Mouse (Mus musculus): ENCODE data around the gene Gen1. TPM values are rescaled to one million over a fixed set of nuclear protein-coding genes. Genes with fewer than 3 reads are reported as not detected.

The Gen1 gene
- polyA plus RNA-seq, 1 experiment from 2014 or later = 7.8 TPM

DNA sequence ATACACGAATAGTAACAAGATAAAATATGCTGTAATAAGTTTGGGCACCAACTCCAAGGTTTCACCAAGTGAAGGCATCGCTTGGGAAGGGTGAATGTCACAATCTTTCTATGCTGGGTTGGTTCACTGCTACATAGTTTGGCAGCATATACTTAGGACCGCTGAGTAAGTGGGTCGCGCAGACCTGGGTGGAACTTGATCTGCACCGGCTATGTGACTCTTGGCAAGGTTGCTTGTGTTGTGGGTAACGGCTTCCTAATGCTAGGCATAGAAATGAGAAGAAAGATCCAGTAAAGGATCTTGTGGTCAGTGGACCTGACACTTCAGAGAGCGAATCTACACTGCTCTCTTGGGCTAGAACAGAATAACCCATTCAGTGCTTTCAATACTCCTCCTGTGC, 63.1 kb downstream of the Gen1 start:
- no peaks in the 10 kb centered on the region for H3K27me3 ChIP-seq (replicated peaks)
- no peak overlapping the region for H3K4me2 ChIP-seq
- H3K9me3 ChIP-seq = no peaks in the 10 kb centered on the region
- ATAC-seq (ENCODE audit: insufficient read depth, low FRiP score, low read depth) = no peak
- H3K4me1 ChIP-seq = 0 out of 2 replicates have a peak, but pooled peaks cover 5% of the 10 kb centered on the region
- no peak overlapping the region for H3K4me3 ChIP-seq (replicated peaks)
- WGBS = 90% methylated on average over 8 of the region's 8 CpGs
- H3K36me3 ChIP-seq = no peaks in the 10 kb centered on the region
- no peak overlapping the region for H3K27ac ChIP-seq
- no peak overlapping the region for H3K9ac ChIP-seq

DNA sequence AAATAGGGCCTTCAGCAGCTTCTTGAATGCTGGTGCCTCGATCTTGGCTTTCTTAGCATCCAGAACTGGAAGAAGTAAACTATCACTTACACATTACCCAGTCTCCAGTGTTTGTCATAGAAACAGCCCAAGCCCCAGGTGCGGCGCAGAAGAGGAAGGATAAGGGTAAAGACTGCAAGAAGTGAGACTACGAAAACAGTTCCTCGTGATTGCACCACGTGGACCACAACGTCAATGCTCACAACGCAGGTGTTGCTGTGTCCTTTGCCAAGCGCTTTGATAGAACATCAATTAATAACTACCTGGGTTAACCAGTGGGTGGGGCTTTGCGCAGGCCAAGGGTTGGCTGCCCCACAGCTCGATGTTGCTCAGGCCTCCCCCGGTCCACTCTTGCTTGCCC, 64.9 kb downstream of the Gen1 start:
- Histone ChIP-seq H3K27ac (no peak overlapping the region), H3K9ac (no peak overlapping the region), H3K4me3 (replicated peaks) (no peak overlapping the region), H3K4me1 (peaks cover 5% of the 10 kb centered on the region; the same call in 1 of the 2 replicates), H3K27me3 (replicated peaks) (no peaks in the 10 kb centered on the region), H3K4me2 (no peak overlapping the region), H3K36me3 (no peaks in the 10 kb centered on the region), H3K9me3 (no peaks in the 10 kb centered on the region)
- 89% methylated on average over 12 of the region's 12 CpGs for WGBS
- no peak for ATAC-seq (ENCODE audit: insufficient read depth, low FRiP score, low read depth)

DNA sequence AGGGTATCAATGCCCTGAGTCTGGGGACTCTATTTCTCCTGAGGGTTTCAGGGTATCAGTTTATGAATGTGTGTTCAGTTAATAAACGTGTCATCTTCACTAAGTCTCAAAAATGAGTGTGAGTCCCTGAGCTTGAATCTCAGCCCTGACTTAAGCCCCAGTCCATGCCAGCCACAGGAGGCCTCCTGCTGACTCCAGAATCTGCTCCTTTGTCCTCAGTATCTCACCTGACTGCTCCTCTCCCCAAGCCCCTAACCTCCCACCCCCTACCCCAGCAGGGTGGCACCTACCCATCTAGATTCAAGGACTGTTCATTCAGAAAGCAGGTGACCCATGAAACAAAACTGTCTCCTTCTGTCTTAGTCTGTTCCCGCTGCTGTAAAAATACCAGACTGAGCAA, 67.0 kb downstream of the Gen1 start:
- no peak for ATAC-seq (ENCODE audit: insufficient read depth, low FRiP score, low read depth)
- no peaks in the 10 kb centered on the region for H3K27me3 ChIP-seq (replicated peaks)
- 53% methylated on average over 2 of the region's 2 CpGs for WGBS

DNA sequence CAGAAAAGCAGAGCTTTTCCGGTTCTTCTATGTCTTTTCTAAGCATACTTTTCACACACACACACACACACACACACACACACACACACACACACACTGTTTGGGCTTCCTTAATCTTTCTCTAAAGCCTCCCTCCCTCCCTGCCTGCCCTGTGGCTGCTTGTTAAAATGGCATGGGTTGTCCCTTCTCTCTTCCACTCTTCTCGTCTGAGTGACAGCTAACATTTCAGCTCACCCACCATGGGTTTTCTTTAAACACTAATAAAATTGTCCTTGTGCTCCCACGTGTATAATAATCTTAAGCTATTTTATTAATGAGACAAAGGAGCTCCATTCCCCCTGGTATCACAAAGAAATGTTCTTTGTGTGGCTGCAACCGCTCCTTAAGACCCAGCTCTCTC, 67.6 kb downstream of the Gen1 start:
- Histone ChIP-seq H3K4me2 (no peak overlapping the region), H3K27ac (no peak overlapping the region), H3K4me3 (replicated peaks) (no peak overlapping the region), H3K36me3 (no peaks in the 10 kb centered on the region), H3K9me3 (no peaks in the 10 kb centered on the region), H3K9ac (no peak overlapping the region), H3K4me1 (no peaks in the 10 kb centered on the region; the same call in 1 of the 2 replicates), H3K27me3 (replicated peaks) (no peaks in the 10 kb centered on the region)
- WGBS = 54% methylated on average over 4 of the region's 4 CpGs
- ATAC-seq (ENCODE audit: insufficient read depth, low FRiP score, low read depth) = no peak

More for the DNA sequence above, 67.0 kb downstream of the Gen1 start:
- Histone ChIP-seq H3K36me3 (no peaks in the 10 kb centered on the region), H3K27ac (no peak overlapping the region), H3K9me3 (no peaks in the 10 kb centered on the region), H3K9ac (no peak overlapping the region), H3K4me2 (no peak overlapping the region), H3K4me1 (peaks cover 3% of the 10 kb centered on the region; the same call in 1 of the 2 replicates), H3K4me3 (replicated peaks) (no peak overlapping the region)

DNA sequence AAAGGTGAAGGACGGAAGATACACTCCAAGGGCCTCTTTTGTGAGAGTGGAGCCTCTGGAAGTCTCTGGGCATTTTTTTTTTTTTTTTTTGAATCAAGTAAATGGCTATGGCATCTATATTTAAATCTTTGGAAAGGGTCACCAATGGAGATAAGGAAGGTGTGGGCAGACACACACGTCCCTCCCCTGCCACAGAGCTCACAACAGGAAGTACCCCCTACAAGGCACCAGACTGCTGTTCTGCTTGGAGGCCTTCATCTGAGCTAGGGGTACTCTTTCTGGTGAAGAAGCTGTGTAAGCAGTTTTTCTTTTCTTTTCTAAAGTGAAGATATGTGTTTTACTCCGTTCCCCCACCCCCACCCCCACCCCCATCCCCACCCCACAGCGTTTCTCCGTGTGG, 68.8 kb downstream of the Gen1 start:
- WGBS = 45% methylated on average over 5 of the region's 5 CpGs
- H3K27me3 ChIP-seq (replicated peaks) = no peaks in the 10 kb centered on the region
- H3K4me1 ChIP-seq = no peaks in the 10 kb centered on the region; the same call in 1 of the 2 replicates
- no peaks in the 10 kb centered on the region for H3K36me3 ChIP-seq
- no peak overlapping the region; the same call in 1 of the 2 replicates for H3K4me2 ChIP-seq
- no peak overlapping the region for H3K4me3 ChIP-seq (replicated peaks)
- no peak overlapping the region for H3K9ac ChIP-seq
- no peaks in the 10 kb centered on the region for H3K9me3 ChIP-seq
- no peak for ATAC-seq (ENCODE audit: insufficient read depth, low FRiP score, low read depth)
- H3K27ac ChIP-seq = no peak overlapping the region

DNA sequence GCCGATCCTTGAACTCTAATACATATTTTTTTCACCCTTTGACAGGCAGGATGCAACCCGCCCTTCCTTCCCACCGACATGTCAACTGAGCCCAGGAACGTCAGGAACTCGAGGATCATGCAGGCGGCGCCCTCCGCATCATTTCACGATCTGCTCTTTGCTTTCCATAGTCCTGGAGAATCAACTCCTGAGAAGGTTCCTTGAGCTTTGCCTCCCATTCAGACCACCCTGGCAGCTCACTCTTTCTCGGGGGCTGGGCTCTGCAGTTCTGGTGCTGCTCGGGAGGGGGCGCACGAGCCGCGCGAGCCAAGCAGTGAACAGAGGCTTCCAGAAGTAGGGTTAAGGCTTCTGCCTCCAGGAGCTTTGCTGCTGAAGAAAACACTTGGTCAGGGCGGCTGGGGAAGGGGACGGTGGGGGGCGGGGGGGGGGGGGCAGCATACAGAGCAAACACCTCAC, 69.4 kb downstream of the Gen1 start:
- H3K27ac ChIP-seq = no peak overlapping the region
- H3K36me3 ChIP-seq = no peaks in the 10 kb centered on the region
- peak overlapping the region; percentile 45 for H3K4me2 ChIP-seq
- H3K4me1 ChIP-seq = no peaks in the 10 kb centered on the region; the same call in 1 of the 2 replicates
- WGBS = 7% methylated on average over 18 of the region's 19 CpGs
- no peaks in the 10 kb centered on the region for H3K9me3 ChIP-seq
- no peaks in the 10 kb centered on the region for H3K27me3 ChIP-seq (replicated peaks)
- peak overlapping the region; percentile 19; the same call in 1 of the 2 replicates for H3K4me3 ChIP-seq (replicated peaks)
- no peak overlapping the region for H3K9ac ChIP-seq
- ATAC-seq (ENCODE audit: insufficient read depth, low FRiP score, low read depth) = peak; percentile 35; the same call in 1 of the 2 replicates

DNA sequence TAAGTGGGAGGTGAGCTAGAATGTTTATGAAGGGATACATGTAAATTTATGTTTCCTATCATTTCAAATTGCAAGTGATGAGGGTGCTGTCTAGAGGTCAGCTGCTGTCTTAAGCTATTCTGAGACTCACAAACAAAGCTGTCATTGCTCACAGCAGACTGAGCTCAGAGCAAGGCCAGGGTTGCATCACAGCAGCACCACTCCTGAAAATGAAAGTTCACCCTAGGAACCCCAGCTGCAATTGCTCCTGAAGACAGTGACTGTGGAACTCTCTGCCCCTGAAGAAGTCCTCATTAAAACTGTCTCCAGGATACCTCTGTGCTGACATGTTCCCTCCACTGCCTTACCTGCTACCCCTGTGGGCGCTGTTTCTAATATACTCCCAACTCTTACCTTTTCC, 70.6 kb downstream of the Gen1 start:
- Histone ChIP-seq H3K4me1 (no peaks in the 10 kb centered on the region; the same call in 1 of the 2 replicates), H3K4me2 (no peak overlapping the region), H3K4me3 (replicated peaks) (no peak overlapping the region), H3K27me3 (replicated peaks) (no peaks in the 10 kb centered on the region), H3K9ac (no peak overlapping the region), H3K36me3 (no peaks in the 10 kb centered on the region), H3K9me3 (no peaks in the 10 kb centered on the region), H3K27ac (no peak overlapping the region)
- WGBS = 82% methylated on average over 1 of the region's 1 CpGs
- ATAC-seq (ENCODE audit: insufficient read depth, low FRiP score, low read depth) = no peak

Small RNA genes lying within 50 kb of the gene (microRNA-seq; reads per million reads assigned to microRNA genes)
- not detected for gene Mir7675

Other genes with a start within 250 kb of the Gen1 start
- 8.8 and 8.9 TPM in 2 replicates for gene Kcns3, start 114.7 kb downstream of the Gen1 start, polyA plus RNA-seq (2015; fragmentation: Nextera tagmentation; extraction: Ambion mirVana)
- not detected in 2 replicates for gene Msgn1, start 56.8 kb downstream of the Gen1 start, polyA plus RNA-seq (2015; fragmentation: Nextera tagmentation; extraction: Ambion mirVana)
- 141 and 148 TPM in 2 replicates for gene Smc6, start 85 bp upstream of the Gen1 start, polyA plus RNA-seq (2015; fragmentation: Nextera tagmentation; extraction: Ambion mirVana)
- gene Vsnl1, start 170.8 kb upstream of the Gen1 start, polyA plus RNA-seq (2015; fragmentation: Nextera tagmentation; extraction: Ambion mirVana) = 0.88 and 0.92 TPM in 2 replicates
- 0.26 and 0.34 TPM in 2 replicates for gene Rad51ap2, start 190.3 kb upstream of the Gen1 start, polyA plus RNA-seq (2015; fragmentation: Nextera tagmentation; extraction: Ambion mirVana)

All from stomach, embryonic 15.5 days (tissue).